Mouse (Mus musculus) cerebellum, postnatal 10 days (tissue): ENCODE results near the gene 1700017B05Rik.
"Not testable (repeated sequence)": the region's sequence is repeated elsewhere in the genome, so short reads cannot be mapped to it uniquely, and the experiment has no call there.

ENCODE experiments used
- DNase-seq, 2 experiments: peaks; one replicate each; pipeline ENCODE4 v3.0.0; 2021; ENCODE audit warnings: mixed read lengths in 2 of 2

The 1700017B05Rik gene

DNA sequence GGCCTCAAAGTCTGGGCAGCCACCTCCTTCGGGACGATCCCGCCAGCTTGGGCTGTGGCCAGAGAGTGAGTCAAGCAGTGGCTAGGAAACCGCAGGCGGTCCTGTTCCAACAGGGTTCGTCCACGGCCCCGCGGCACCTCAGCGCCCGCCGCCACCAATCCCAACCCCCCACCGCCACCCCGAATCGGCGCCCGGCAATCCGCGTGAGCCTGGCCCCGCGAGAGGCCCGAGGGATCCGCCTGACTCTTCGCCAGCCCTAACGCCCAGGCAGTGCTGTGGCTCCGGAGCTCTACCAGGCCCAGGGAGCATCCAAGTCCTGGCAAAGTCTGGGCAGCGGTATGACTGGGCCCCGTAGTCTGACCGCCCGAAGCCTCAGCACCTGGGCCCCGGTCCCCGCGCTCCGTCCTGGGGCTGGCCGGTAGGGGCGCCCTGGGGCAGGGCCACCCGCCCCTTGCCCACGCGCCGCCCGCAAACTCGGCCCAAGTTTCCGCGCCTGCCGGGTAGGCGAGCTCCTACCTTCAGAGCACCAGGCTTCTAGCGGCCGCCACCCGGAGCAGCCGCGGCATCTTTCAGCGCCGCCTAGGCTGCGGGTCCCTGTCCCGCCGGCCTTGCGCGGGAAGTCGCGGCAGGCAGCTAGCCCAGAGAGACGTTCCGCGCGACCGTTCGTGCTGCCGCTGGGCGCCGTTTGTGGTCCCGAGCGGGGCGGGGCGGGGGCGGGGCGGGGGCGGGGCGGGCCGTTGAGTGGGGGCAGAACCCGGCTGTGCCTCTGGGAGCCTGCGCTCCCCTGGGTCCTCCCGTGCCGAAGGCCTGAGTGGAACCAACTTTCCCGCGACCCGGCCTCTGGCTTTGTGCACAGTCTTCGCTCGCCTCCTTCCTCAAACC is at the start of gene 1700017B05Rik:
1700017B05Rik (minus strand) TSS at position 700 of the 882 bp plus-strand sequence.
- DNase-seq = peak; percentile 82 to 84

- no peak for DNase-seq
Observed at GRCm38 (mm10) chr9:57310895-57311294, 48.5 kb upstream of the 1700017B05Rik start.

GRCm38 (mm10) chr9:57309353-57309752 is 46.9 kb upstream of the 1700017B05Rik start:
- peak in 1 of 2 experiments; percentile 13 for DNase-seq

DNA sequence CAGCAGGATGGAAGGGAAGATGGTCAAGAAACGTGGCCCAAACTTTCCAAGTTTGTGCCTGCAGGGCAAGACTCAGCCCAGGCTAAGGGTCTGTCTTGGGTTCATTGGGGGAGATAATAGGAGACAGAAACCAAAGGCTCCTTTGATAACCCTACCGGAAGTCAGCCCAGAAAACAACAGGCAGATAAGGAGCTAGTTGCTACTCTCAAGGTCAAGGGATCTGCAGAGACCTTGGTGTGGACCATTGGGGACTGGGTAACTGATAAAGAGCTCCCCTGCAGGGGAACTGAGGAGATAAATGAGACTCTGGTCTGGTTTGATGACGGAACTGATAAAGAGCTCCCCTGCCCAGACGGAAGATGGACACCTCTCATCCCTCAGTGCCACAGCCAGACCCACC is 45.0 kb upstream of the 1700017B05Rik start:
- no peak for DNase-seq

- not testable (repeated sequence) for DNase-seq
Observed at GRCm38 (mm10) chr9:57304716-57305115, 42.3 kb upstream of the 1700017B05Rik start.

GRCm38 (mm10) chr9:57304251-57304650 is 41.8 kb upstream of the 1700017B05Rik start:
- DNase-seq = no peak

DNA sequence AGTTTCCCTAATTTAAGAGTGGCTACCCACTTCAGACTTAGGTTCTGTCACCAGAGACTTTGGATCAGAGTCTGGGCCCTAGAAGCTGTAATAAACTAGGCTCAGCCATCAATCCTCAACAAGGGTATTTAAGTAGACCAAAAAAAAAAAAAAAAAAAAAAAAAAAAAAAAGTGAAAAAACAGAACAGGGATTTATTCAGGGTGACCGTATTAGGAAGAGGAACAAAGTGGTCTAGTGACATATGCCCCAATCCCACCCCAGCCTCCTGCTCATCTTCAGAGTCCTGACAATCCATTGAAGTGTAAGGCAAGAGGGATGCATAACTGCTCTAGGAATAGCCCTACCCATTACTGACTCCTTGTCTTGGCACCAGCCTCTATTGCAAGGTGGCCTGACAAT is 40.9 kb upstream of the 1700017B05Rik start:
- DNase-seq = no peak

GRCm38 (mm10) chr9:57300825-57301224 is 38.4 kb upstream of the 1700017B05Rik start:
- DNase-seq = no peak

DNA sequence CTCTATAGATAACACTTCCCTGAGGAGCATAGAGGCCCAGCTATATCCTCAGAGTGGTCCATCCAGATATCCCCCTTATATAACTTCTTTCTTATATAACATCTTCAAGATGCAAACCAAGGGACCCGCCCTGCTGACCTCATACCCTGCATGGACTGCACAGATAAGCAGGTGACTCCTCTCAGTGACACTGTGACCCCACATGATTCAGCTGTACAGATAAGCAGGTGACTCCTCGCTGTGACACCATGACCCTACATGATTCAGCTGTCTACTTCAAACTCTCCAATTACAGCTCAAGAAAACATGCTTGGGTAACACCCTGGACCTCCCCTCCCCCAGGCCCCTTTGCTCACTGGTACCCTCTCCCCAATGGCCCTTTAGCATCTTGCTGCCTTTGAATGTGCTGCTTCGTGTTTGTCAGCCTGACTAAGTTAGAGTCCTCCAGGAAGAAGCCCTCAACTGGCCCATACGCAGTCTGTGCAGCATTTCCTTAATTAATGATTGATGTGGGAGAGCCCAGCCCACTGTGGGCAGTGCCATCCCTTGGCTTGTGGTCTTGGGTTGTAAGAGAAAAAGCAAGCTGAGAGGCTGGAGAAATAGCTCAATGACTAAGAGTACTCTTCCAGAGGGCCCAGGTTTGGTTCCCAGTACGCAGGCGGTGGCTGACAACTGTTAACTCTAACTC is 37.5 kb upstream of the 1700017B05Rik start:
- no peak for DNase-seq

DNA sequence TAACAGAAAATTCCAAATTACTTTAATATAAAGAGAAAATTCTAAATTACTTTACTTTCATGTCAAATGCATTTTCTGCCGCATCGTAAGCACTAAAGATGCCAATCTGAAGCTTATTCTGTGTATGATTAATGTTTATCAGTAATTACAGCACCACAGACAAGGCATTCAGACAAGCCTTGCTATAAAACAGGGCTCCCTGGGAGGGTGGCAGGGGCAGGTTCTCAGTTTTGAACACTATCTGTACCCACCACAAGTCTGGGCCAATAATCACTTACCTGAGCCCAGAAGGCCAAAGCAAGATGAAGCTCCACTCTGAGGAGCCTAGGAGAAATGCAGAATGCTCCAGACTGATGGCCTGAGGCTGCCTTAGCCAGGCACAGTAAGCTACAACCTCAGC is 35.5 kb upstream of the 1700017B05Rik start:
- DNase-seq = no peak

GRCm38 (mm10) chr9:57296277-57296676 is 33.9 kb upstream of the 1700017B05Rik start:
- peak in 1 of 2 experiments; percentile 29 for DNase-seq

GRCm38 (mm10) chr9:57295666-57296065 is 33.3 kb upstream of the 1700017B05Rik start:
- no peak for DNase-seq

DNA sequence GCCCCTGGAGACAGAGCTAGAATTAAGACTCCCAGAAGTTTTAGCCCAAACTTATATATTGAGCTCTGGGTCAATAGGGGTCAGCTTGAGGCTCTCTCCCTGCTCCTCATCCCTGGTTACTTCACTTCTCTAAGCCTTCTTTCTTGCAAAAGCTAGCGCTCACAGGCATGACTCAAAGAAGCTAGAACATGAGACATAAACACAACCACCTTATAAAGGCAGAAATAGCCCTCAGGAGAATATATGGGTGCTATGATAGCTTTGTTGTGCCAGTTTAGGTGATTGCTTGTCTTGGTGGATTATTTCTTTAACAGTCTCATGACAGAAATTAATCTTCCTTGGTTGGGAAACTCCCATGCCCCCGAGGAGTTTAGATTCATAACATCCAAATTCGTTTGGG is 32.5 kb upstream of the 1700017B05Rik start:
- no peak for DNase-seq

- DNase-seq = no peak
Observed at GRCm38 (mm10) chr9:57287183-57287582, 24.8 kb upstream of the 1700017B05Rik start.

- no peak for DNase-seq
Observed at GRCm38 (mm10) chr9:57283311-57283710, 20.9 kb upstream of the 1700017B05Rik start.

GRCm38 (mm10) chr9:57282686-57283085 is 20.3 kb upstream of the 1700017B05Rik start:
- peak; percentile 23 to 24 for DNase-seq

DNA sequence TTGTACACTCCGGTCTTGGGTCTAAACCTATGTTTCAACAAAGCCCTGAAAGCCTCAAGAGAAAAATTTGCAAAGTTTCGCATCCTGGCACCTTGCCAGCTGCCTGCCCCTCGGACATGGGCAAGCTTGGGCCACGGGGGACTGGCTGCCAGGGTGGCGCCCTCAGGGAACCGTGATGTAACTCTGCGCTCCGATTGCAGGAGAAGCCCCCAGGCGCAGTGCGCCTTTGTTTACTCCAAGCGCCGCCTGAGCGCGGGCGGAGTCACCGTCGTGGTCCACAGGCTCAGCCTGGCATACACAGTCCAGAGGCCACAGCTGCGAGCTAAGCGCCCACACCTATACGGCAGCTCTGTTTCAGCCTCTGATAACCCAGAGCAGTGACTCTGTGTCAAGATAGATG is 19.1 kb upstream of the 1700017B05Rik start:
- peak; percentile 40 to 44 for DNase-seq

- peak; percentile 19 to 23 for DNase-seq
Observed at GRCm38 (mm10) chr9:57279441-57279840, 17.0 kb upstream of the 1700017B05Rik start.

GRCm38 (mm10) chr9:57278268-57278667 is 15.9 kb upstream of the 1700017B05Rik start:
- DNase-seq = no peak

DNA sequence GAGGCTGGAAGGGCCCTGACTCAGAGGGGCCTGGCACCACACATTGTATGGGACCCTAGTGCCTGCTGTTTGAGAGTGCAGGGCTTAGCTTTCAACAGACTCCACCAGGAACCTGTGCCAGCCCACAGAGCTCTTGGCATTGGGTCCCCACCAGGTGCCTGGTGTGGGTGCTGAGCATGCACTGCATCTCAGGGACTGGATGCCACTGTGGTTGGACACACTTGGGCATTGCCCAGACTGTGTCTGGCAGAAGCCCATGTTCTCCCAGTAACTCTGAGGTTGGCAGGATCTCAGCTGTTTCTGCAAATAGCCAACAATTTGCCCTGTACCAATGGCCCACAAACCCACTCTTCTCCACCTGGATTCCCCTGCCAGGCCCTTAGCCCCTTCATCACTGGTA is 13.9 kb upstream of the 1700017B05Rik start:
- peak; percentile 40 to 59 for DNase-seq

DNA sequence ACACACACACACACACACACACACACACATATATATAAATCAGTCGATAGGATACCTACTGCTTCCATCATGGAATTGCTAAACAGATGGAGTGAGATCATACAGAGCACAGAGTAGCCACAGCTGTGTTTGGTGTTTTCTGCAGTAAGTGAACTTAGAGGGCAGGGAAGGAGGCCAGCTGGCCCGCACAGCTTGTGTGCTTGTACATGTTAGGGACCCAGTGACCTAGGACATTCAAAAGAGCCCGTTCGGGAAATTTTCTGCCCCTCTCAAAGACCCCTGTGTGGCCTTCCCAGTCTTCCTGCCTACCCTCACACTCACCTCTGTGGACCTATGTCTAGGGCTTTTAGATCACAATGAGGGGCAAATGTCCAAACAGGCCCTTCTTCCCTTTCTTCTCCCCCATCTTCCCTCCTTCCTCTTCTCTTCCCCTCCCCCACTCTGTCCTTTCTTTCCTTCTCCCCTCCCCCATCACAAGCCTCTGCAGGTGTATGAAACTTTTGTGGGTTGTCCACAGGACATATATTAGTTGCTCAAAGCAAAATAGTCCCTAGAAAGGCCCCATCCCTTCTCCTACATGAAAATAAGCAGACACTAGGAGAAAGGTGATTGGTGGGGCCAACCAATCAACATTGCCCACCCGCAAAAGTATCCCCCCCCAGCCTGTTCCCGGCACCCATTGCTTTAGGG is 11.5 kb upstream of the 1700017B05Rik start:
- no peak for DNase-seq

- peak; percentile 26 to 35 for DNase-seq
Observed at GRCm38 (mm10) chr9:57272902-57273804, 10.7 kb upstream of the 1700017B05Rik start.
